Mouse (Mus musculus) thymus, adult 2 months (tissue): ENCODE measurements around the gene Bbs10. TPM values are rescaled to one million over a fixed set of nuclear protein-coding genes. Genes with fewer than 3 reads are reported as not detected.

Source experiments
- DNase-seq: peaks from one replicate; pipeline ENCODE4 v3.0.0; 2021
- H3K27ac ChIP-seq: fragments of 200-500 bp; 2 replicates; pipeline ENCODE4 v1.5.1; 2012; ENCODE audit warnings: low read length, control low read depth; ENCODE audit not compliant: control insufficient read depth, insufficient read depth
- H3K27me3 ChIP-seq: fragments of 200-500 bp; 2 replicates; pipeline ENCODE4 v1.6.1; 2012; ENCODE audit warnings: mild to moderate bottlenecking, low read length, moderate library complexity, mixed read lengths; ENCODE audit not compliant: control insufficient read depth, insufficient read depth
- H3K36me3 ChIP-seq: fragments of 200-500 bp; 2 replicates; pipeline ENCODE4 v1.6.1; 2012; ENCODE audit warnings: mild to moderate bottlenecking, low read length, moderate library complexity; ENCODE audit not compliant: control insufficient read depth, insufficient read depth
- H3K4me1 ChIP-seq: fragments of 200-500 bp; replicated peaks from 2 replicates; pipeline ENCODE4 v1.6.1; 2012; ENCODE audit warnings: low read length; ENCODE audit not compliant: control insufficient read depth, insufficient read depth
- H3K4me3 ChIP-seq: fragments of 200-500 bp; 2 replicates; pipeline ENCODE4 v1.5.1; 2012; ENCODE audit warnings: mild to moderate bottlenecking, low read length, control low read depth, moderate library complexity; ENCODE audit not compliant: control insufficient read depth, insufficient read depth
- CTCF ChIP-seq: fragments of 200-500 bp; IDR thresholded peaks from 2 replicates; pipeline ENCODE4 v1.5.1; 2012; ENCODE audit warnings: mild to moderate bottlenecking, control low read depth, low read length, moderate library complexity, borderline replicate concordance; ENCODE audit not compliant: control insufficient read depth, poor library complexity, insufficient read depth; ENCODE audit errors: extremely low read depth
- POLR2A ChIP-seq: fragments of 200-500 bp; IDR thresholded peaks from 2 replicates; pipeline ENCODE4 v1.6.1; 2012; ENCODE audit warnings: mild to moderate bottlenecking, low read length, control low read depth, moderate library complexity; ENCODE audit not compliant: control insufficient read depth, poor library complexity, insufficient read depth; ENCODE audit errors: extremely low read depth
- WGBS: fragments of 180-500 bp; shearing (Covaris S2); methylation state at CpG from one replicate; pipeline ENCODE4 v1.1.7; 2018; 5-methylcytosine and 5-hydroxymethylcytosine counted together
- polyA plus RNA-seq: library from polyadenylated mRNA; depleted of rRNA; stranded (reverse); fragments of >200 nt; gene quantifications from 2 replicates; pipeline ENCODE4 v1.2.3, GENCODE M21; 2012

Gene Bbs10
- polyA plus RNA-seq, 1 experiment, result 1.5 TPM

DNA sequence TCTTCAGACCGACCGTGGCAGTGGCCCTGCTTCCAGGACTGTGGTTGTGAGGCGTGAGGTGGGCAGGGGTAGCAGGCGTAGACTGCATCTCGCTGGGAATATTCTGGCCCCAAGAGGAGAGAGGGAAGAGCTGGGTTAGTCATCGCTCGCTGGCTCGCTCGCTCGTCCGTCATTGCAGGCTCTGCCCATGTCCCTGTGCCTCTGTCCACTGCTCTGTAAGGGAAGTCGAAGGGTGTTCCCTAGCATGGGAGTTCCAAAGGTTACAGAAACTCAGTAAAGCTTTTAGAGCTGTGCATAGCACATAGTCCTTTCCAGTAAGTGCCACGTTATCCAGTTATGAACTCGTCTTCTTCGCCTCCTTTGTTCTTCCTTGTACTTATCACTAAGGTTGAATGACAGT, 26.8 kb upstream of the Bbs10 start:
- H3K4me3 ChIP-seq, result no peak overlapping the region
- no peaks in the 10 kb centered on the region for H3K27me3 ChIP-seq
- TF ChIP-seq POLR2A (no peak), CTCF (no peak)
- DNase-seq, result no peak
- no peak overlapping the region for H3K27ac ChIP-seq
- peaks cover 78% of the 10 kb centered on the region for H3K36me3 ChIP-seq
- WGBS, result 98% methylated on average over 15 of the region's 15 CpGs
- no peaks in the 10 kb centered on the region for H3K4me1 ChIP-seq

DNA sequence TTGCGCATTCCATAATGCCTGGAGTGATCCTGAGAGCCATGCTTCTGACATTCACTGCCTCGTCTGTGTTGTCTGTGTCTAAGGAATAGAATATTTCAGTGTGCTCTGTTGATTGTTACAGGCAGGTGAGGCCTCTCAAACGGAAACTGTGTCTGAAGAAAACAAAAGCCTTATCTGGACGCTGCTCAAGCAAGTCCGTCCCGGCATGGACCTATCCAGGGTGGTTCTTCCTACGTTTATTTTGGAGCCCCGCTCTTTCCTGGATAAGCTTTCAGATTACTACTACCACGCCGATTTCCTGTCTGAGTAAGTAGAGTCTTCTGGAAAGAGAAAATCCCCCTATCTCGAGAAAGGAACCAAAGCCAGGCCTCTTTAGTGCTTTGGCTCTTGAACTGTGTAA, 25.6 kb upstream of the Bbs10 start:
- DNase-seq, result no peak
- Histone ChIP-seq H3K27me3 (no peaks in the 10 kb centered on the region), H3K4me1 (no peaks in the 10 kb centered on the region), H3K4me3 (no peak overlapping the region), H3K36me3 (peaks cover 83% of the 10 kb centered on the region), H3K27ac (no peak overlapping the region)
- no peak for TF ChIP-seq CTCF
- no peak for TF ChIP-seq POLR2A
- 94% methylated on average over 11 of the region's 11 CpGs for WGBS

DNA sequence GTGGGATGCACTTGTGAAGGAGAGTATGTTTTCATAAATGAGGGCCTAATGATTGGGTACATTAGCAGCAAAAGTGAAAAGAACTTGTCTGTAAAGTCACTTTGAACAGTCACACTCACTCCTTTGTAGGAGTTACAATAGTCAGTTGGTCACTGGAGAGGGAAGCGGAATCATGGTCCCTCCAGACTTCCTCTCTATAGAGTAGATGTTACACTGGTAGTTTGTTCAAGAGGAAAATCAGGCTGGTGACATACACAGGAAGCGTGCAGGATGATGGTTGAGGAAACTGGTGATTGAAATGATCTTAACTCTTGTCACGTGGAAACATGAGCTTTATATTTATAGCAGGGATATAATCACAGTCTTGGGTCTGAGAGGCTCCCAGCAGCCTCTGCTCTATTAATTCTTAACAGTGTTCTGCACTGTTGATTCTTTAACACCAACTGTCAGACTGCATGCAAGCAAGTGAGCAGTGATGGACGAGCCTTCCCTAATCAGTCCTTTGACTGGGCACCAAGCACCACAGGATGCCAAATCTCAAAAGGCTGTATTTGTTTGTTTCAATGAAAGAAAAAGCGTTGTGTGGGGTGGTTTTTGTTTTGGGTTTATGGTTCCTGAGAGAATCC, 24.9 kb upstream of the Bbs10 start:
- no peak for TF ChIP-seq CTCF
- TF ChIP-seq POLR2A, result no peak
- peaks cover 89% of the 10 kb centered on the region for H3K36me3 ChIP-seq

DNA sequence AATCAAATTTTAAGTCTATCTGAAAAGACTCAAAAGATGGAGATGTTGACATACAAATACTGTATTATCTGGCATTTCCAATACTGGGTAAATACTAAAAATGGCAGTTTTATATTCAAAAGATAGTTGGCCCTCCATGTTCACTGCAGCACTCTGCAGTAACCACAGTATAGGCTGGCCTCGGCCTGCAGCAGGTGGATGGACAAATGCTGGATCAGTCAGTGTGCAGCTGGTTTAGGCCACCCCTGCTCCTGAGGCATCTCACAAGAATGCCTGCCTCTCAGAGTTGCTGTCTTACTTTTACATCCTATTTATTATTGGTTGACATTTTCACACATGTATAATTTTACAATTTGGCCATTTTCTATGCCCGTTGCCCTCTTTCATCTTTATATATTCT, 22.7 kb upstream of the Bbs10 start:
- Histone ChIP-seq H3K4me3 (no peak overlapping the region), H3K4me1 (no peaks in the 10 kb centered on the region), H3K27ac (no peak overlapping the region), H3K27me3 (no peaks in the 10 kb centered on the region), H3K36me3 (peaks cover 85% of the 10 kb centered on the region)
- no peak for DNase-seq
- TF ChIP-seq CTCF (no peak), POLR2A (no peak)
- WGBS, result 97% methylated on average over 2 of the region's 2 CpGs

More for the DNA sequence above, 24.9 kb upstream of the Bbs10 start:
- DNase-seq, result no peak
- no peaks in the 10 kb centered on the region for H3K4me1 ChIP-seq
- H3K4me3 ChIP-seq, result no peak overlapping the region
- no peaks in the 10 kb centered on the region for H3K27me3 ChIP-seq
- no peak overlapping the region for H3K27ac ChIP-seq
- 95% methylated on average over 5 of the region's 5 CpGs for WGBS

DNA sequence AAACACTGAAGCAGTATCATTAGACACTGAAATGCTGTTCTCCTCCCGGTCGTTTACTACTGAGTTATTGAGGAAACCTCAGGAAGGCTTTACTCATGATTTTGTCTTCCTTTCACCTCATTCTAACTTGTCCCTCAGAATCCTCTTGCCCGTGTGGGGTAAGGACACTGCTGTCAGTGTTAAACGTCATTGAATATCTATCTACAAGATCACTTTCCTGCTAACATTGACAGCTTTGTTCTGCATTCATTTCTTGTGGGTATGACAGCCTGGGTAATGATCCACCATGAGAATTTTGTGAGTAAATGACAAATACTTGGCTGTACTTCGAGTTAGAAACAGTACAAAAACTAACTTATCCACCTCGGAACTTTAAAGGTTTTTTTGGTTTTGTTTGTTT, 848 bp upstream of the Bbs10 start:
- no peak for DNase-seq
- Histone ChIP-seq H3K4me1 (no peaks in the 10 kb centered on the region), H3K36me3 (peaks cover 10% of the 10 kb centered on the region; the same call in 1 of the 2 replicates), H3K27ac (no peak overlapping the region), H3K4me3 (no peak overlapping the region), H3K27me3 (no peaks in the 10 kb centered on the region)
- TF ChIP-seq CTCF (no peak), POLR2A (no peak)
- 56% methylated on average over 6 of the region's 6 CpGs for WGBS

DNA sequence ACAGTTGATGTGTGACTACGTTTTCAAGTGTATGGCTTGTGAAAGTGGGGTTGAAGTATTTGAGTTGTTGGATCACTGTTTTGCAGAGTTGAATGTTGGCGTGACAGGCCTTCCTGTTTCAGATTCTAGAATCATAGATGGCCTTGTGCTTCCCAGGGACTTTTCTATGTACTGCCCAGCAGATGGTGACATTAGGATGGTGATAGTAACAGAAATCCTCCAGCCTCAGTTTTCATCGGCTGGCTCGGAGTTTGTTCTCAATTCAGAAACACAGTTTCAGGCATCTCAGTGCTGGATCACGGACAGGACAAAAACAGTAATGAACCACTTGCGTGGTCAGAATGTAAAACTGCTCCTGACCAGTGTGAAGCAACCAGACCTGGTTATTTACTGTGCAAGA, 1.1 kb downstream of the Bbs10 start:
- 95% methylated on average over 6 of the region's 6 CpGs for WGBS
- H3K4me3 ChIP-seq, result no peak overlapping the region
- TF ChIP-seq POLR2A (no peak), CTCF (no peak)
- H3K4me1 ChIP-seq, result no peaks in the 10 kb centered on the region
- no peaks in the 10 kb centered on the region for H3K27me3 ChIP-seq
- H3K36me3 ChIP-seq, result no peaks in the 10 kb centered on the region
- no peak overlapping the region for H3K27ac ChIP-seq
- DNase-seq, result no peak

DNA sequence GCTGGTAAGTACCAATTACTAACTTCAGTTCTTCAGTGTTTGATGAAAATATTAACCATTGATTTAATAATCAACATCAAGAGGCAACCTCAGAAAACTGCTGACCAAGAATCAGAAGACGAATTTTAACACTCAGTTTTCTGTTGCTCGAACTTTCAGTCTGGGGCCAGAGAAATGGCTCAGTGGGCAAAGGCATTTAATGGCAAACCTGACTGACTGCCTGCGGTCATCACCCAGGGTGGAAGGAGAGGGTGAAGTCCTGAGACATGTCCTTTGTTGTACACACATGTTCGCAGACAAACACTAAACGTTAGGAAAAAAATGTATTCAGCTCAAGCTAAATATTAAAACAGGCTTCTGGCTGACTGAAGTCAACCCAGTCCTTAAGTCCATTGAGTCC, 2.6 kb downstream of the Bbs10 start:
- Histone ChIP-seq H3K27ac (no peak overlapping the region), H3K27me3 (no peaks in the 10 kb centered on the region), H3K36me3 (no peaks in the 10 kb centered on the region), H3K4me3 (no peak overlapping the region), H3K4me1 (no peaks in the 10 kb centered on the region)
- no peak for DNase-seq
- TF ChIP-seq CTCF (no peak), POLR2A (no peak)
- 95% methylated on average over 5 of the region's 5 CpGs for WGBS
